Mouse (Mus musculus): ENCODE data around the gene Smurf1. TPM values are rescaled to one million over a fixed set of nuclear protein-coding genes. Genes with fewer than 3 reads are reported as not detected.

Gene Smurf1
- polyA plus RNA-seq, 1 experiment from 2014 or later, result 16.6 TPM

DNA sequence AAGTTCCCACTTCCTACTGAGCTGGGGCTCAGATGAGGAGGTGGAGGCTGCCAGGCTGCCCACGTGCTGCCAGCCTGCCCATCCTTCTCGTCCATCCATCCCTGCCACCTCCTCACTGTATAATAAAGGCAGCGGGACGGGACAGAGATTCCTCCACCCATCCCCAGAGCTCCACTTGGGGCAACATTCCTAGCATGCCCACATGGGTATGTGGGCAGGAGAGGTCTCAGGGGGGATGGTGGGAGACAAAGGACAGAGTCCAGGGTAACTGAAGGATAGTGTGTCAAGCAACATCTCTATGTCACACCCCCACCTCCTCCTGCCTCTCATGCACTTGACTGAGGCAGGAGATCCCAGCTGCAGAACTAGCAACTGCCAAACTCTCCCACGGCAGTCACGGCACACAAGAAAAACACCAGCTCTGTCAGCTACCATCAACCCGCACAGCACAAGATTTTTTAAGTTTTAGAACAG lies 51.2 kb downstream of the Smurf1 start:
- 89% methylated on average over 7 of the region's 7 CpGs for WGBS (ENCODE audit: missing documents)
- H3K79me2 ChIP-seq (ENCODE audit: inconsistent target), result peaks cover 18% of the 10 kb centered on the region; the same call in 1 of the 2 replicates
- H3K36me3 ChIP-seq (ENCODE audit: inconsistent target), result no peaks in the 10 kb centered on the region
- no peak overlapping the region for H3K27ac ChIP-seq
- no peak overlapping the region for H3K4me3 ChIP-seq (ENCODE audit: inconsistent target)

DNA sequence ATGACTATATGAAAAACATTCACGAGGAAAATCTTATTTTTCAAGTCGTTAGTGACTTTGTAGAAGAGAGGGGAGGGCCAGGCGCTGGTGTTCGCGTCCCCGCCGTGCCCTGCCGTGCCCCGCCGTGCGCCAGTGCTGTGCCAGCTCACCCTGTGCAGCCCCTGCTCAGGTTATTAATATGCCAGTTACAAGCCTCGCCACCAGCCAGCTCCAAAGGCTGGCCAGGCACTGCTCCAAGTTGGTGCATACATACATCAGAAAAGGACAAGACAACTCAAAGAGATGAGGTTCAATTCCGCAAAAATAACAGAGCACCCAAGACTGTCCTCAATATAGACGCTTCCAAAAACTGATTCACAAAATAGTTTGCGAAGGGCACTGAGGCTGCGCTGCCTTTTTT lies 51.7 kb downstream of the Smurf1 start:
- H3K4me3 ChIP-seq (ENCODE audit: inconsistent target), result no peak overlapping the region
- H3K36me3 ChIP-seq (ENCODE audit: inconsistent target), result no peaks in the 10 kb centered on the region
- WGBS (ENCODE audit: missing documents), result 94% methylated on average over 16 of the region's 16 CpGs
- peaks cover 18% of the 10 kb centered on the region; the same call in 1 of the 2 replicates for H3K79me2 ChIP-seq (ENCODE audit: inconsistent target)
- H3K27ac ChIP-seq, result no peak overlapping the region

DNA sequence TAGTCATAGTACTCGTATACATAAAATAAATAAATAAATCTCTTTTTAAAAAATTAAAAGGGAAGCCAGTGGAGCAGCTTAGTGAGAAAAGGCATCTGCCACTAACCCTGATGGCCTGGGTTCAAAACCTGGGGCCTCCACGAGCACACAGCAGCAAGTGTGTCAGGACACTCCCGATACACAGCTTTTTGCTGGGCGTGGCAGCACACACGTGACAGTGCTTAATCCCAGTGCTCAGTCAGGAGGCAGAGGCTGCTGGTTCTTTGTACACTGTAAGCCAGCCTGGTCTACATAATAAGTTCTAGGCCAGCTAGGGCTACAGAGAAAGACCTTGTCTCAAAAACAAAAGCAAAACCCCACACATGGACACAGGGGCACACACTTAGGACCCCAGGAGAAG lies 52.3 kb downstream of the Smurf1 start:
- 99% methylated on average over 5 of the region's 5 CpGs for WGBS (ENCODE audit: missing documents)
- Histone ChIP-seq H3K4me3 (ENCODE audit: inconsistent target) (no peak overlapping the region), H3K79me2 (ENCODE audit: inconsistent target) (peaks cover 18% of the 10 kb centered on the region; the same call in 1 of the 2 replicates), H3K36me3 (ENCODE audit: inconsistent target) (no peaks in the 10 kb centered on the region), H3K27ac (no peak overlapping the region)

DNA sequence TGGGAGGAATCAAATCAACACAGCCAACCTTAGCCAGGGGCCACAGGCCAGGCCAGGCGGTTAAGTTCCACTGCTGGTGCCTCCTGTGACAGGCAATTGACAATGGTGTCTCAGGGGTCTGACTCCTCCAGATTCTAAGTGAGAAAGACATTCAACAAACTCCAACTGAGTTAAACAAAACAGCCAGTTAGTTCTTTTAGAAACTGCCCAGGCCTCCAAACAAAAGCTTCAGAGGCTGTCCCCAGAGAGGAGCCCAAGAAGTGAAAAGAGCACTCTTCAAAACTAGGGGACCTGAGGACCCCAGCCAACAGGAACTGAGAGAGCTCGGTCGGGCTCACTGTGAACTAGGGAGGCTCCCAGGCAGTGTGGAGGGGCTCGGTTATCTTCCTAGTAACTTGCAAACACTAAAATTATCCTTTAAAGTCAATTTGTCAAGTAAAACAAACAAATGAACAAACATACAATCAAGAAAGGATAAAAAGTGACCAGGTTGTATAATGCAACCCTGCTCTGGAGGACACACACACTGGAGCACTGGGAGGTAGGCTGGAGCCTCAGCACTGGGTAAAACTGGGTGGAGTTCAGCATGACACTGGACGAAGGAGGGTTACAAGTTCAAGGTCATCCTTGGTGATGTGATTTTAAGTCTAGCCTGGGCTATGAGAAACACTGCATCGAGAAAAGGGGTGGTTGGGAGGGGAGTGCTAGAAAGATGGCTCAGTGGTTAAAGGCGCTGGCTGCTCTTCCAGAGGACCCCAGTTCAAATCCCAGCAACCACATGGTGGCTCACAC lies 52.9 kb downstream of the Smurf1 start:
- Histone ChIP-seq H3K79me2 (ENCODE audit: inconsistent target) (peaks cover 15% of the 10 kb centered on the region; the same call in 1 of the 2 replicates), H3K27ac (no peak overlapping the region), H3K4me3 (ENCODE audit: inconsistent target) (no peak overlapping the region), H3K36me3 (ENCODE audit: inconsistent target) (no peaks in the 10 kb centered on the region)
- 91% methylated on average over 7 of the region's 7 CpGs for WGBS (ENCODE audit: missing documents)

DNA sequence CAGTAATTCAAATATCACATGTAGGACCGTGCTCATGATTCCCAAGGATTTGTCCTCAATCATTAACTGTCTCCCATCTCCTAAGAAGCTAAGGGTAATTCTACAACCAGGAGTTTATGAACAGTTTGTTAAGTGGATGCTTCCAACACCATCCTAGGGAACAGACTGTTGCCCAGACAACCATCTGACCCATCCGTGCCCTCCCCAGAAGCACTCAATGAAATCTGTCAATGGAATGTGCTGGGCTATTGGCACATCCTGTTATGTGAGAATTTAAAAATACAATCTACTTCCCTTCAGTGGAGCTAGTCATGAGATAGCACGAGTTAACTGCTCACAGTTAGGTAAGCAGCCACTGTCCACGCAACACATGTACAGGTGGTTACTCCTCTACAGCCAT lies 56.1 kb downstream of the Smurf1 start:
- Histone ChIP-seq H3K36me3 (ENCODE audit: inconsistent target) (no peaks in the 10 kb centered on the region), H3K79me2 (ENCODE audit: inconsistent target) (peaks cover 12% of the 10 kb centered on the region; the same call in 1 of the 2 replicates), H3K4me3 (ENCODE audit: inconsistent target) (no peak overlapping the region), H3K27ac (no peak overlapping the region)
- WGBS (ENCODE audit: missing documents), result 91% methylated on average over 4 of the region's 4 CpGs

DNA sequence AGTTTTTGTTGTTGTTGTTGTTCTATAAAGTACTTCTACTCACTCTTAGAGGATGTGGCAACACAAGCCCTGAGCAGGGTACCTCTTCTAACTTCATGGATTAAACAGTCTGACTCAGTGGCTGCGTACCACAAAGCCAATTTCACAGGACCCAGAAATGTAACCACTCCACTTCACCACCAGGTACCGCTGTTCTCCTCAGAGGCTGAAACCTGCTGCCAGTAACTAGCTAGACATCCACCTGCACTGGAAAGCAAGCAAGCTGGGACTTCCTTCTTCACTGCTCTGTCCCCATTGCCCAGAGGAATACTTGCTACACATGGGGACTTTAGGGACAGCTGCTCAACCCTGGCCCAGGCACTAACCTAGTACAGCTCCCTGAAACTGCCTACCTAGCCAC lies 58.1 kb downstream of the Smurf1 start:
- Histone ChIP-seq H3K27ac (no peak overlapping the region), H3K79me2 (ENCODE audit: inconsistent target) (peaks cover 8% of the 10 kb centered on the region; the same call in 1 of the 2 replicates), H3K36me3 (ENCODE audit: inconsistent target) (no peaks in the 10 kb centered on the region), H3K4me3 (ENCODE audit: inconsistent target) (no peak overlapping the region)
- WGBS (ENCODE audit: missing documents), result 92% methylated on average over 2 of the region's 2 CpGs

DNA sequence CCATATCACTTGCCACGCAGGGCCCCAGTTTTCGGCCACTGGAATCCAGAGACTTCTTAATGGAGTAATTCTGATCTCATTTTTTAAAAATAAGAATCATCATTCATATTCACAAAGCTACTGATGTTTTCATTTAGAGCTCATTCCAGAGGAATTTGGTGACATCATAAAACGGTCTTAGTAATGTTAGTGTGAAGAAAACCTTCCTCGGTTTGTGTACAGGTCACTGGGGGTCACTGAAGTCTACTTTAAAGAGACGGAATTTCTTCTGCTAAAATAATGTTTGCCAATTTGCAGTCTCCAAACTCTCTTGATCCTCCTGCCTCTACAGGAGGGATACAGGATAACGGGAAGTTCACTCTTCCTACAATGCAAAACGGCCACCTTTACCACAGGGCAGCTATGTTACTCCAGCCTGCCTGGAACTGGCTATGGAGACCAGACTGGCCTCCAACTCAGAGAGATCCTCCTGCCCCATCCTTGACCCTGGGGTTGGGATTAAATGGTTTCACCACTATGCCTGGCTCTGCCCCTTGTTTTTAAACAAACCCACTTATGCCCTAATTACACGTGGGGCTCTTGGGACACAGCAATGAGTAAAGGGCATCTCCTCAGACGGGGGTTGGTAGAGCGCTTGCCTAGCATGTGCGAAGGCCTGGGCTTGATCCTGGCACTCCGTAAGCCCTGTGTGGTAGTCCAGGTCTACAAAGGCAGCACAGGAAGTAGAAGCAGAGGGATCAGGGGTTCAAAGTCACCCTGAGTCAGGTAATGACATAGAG lies 61.1 kb downstream of the Smurf1 start:
- Histone ChIP-seq H3K4me3 (ENCODE audit: inconsistent target) (no peak overlapping the region), H3K27ac (no peak overlapping the region), H3K79me2 (ENCODE audit: inconsistent target) (peaks cover 6% of the 10 kb centered on the region; the same call in 1 of the 2 replicates), H3K36me3 (ENCODE audit: inconsistent target) (peaks cover 15% of the 10 kb centered on the region; the same call in 1 of the 2 replicates)
- WGBS (ENCODE audit: missing documents), result 93% methylated on average over 12 of the region's 12 CpGs

DNA sequence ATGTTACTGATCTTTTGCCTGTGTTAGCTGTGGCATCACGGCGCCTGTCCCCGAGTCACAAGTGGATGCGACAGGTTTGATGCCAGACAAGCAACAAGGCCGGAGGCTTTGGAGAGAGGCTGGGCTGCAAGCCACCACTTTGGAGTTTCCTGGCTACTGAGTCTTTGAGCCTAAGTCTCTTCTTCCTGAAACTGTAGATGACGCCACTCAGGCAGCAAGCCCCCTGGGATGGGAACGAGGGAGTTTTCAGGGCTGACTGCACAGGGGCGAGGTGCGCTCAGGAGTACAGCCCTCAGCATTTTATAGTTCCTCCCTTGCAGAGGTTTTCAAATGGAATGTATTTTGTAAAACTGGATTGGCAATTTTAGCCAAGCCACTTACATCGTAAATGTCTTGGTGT lies 63.9 kb downstream of the Smurf1 start:
- peaks cover 6% of the 10 kb centered on the region; the same call in 1 of the 2 replicates for H3K79me2 ChIP-seq (ENCODE audit: inconsistent target)
- WGBS (ENCODE audit: missing documents), result 99% methylated on average over 10 of the region's 10 CpGs
- H3K27ac ChIP-seq, result no peak overlapping the region
- H3K36me3 ChIP-seq (ENCODE audit: inconsistent target), result peaks cover 21% of the 10 kb centered on the region
- no peak overlapping the region for H3K4me3 ChIP-seq (ENCODE audit: inconsistent target)

DNA sequence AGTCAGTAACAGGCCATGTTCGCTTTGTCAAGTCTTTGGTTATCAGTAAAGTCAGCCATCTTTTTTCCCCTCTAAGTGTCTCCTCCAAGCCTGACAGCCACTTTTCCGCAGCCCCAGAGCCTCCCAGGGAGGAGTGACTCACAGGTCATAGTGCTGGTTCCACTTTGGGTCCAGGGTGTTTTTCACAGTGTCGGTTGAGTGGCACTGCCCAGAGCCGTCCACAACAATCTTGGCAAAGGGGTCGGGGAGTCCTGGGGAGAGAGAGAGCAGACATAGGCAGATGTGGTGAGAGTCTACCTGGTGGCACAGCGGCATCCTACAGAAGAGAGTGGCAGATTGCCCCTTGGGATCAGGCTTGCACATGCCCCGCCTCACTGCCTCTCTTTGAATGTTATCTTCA lies 64.6 kb downstream of the Smurf1 start:
- Histone ChIP-seq H3K79me2 (ENCODE audit: inconsistent target) (peaks cover 1% of the 10 kb centered on the region; the same call in 1 of the 2 replicates), H3K4me3 (ENCODE audit: inconsistent target) (no peak overlapping the region), H3K36me3 (ENCODE audit: inconsistent target) (peaks cover 21% of the 10 kb centered on the region), H3K27ac (no peak overlapping the region)
- WGBS (ENCODE audit: missing documents), result 98% methylated on average over 7 of the region's 7 CpGs

DNA sequence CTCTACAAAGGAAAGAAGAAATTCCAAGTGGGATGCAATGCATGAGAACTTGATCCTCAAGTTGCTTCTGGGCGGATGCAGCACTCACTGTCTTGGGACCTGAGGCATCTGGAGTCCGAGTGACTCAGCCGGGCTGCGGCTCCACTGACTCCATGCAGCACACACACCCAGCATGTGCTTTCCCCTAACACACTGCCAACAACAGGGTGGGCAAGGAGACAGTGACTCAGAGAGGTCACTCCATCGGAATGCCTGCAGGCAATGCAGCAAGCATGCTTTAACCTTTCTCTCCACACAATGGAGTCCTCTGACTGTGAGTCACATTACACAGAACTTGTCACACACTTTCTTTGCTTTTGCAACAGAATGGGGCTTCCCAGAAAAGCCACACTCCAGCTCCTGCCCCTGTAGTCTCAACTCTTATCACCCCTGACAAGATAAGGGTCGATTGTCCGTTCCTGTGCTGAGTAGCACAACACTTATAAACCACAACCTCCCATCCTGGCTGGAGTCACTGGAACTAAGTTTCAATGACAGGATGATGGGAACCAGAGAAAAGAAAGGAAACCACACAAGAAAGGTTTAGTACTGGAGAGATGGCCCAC lies 67.1 kb downstream of the Smurf1 start:
- 86% methylated on average over 7 of the region's 7 CpGs for WGBS (ENCODE audit: missing documents)
- Histone ChIP-seq H3K79me2 (ENCODE audit: inconsistent target) (no peaks in the 10 kb centered on the region), H3K27ac (no peak overlapping the region), H3K4me3 (ENCODE audit: inconsistent target) (no peak overlapping the region), H3K36me3 (ENCODE audit: inconsistent target) (peaks cover 33% of the 10 kb centered on the region)

DNA sequence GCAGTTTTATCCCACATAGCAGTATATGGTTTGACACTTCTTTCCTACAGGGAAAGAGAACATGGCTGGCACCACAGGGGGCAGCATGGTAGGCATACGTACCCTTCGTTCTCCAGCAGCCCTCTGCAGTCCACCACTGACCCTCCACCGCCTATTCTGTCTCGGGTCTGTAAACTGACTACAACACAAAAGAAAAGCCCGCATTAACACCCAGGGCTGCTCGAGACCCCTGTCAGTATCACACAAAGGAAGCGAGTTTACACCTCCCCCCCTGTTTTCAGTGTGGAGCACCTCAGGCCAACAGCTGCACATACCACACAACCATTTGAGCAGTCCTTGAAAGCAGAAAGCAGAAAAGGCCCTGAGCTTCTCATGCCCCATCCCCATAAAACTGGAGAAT lies 67.8 kb downstream of the Smurf1 start:
- no peak overlapping the region for H3K27ac ChIP-seq
- WGBS (ENCODE audit: missing documents), result 88% methylated on average over 7 of the region's 7 CpGs
- H3K79me2 ChIP-seq (ENCODE audit: inconsistent target), result no peaks in the 10 kb centered on the region
- H3K36me3 ChIP-seq (ENCODE audit: inconsistent target), result peaks cover 37% of the 10 kb centered on the region
- H3K4me3 ChIP-seq (ENCODE audit: inconsistent target), result no peak overlapping the region

DNA sequence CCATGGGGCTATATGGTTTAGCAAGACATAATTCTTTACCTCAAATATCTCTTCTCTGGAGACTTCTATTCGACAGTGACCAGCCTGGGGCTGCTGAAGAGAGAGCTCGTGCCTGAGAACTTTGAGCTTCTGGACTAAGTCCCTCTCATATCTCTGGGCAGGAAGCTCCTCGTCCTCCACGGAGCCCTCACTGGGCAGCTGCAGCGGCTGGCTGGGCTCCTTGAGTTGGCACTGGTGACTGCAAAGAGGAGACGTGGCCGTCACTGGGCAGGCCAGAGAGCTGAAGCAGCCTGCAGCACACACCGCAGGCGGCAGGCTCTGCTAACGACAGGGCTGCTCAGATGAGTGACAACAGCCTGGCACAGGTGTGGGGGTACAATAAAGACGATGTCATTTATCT lies 74.4 kb downstream of the Smurf1 start:
- Histone ChIP-seq H3K79me2 (ENCODE audit: inconsistent target) (no peaks in the 10 kb centered on the region), H3K27ac (no peak overlapping the region), H3K4me3 (ENCODE audit: inconsistent target) (no peak overlapping the region), H3K36me3 (ENCODE audit: inconsistent target) (peaks cover 45% of the 10 kb centered on the region; the same call in 1 of the 2 replicates)
- 88% methylated on average over 11 of the region's 11 CpGs for WGBS (ENCODE audit: missing documents)

DNA sequence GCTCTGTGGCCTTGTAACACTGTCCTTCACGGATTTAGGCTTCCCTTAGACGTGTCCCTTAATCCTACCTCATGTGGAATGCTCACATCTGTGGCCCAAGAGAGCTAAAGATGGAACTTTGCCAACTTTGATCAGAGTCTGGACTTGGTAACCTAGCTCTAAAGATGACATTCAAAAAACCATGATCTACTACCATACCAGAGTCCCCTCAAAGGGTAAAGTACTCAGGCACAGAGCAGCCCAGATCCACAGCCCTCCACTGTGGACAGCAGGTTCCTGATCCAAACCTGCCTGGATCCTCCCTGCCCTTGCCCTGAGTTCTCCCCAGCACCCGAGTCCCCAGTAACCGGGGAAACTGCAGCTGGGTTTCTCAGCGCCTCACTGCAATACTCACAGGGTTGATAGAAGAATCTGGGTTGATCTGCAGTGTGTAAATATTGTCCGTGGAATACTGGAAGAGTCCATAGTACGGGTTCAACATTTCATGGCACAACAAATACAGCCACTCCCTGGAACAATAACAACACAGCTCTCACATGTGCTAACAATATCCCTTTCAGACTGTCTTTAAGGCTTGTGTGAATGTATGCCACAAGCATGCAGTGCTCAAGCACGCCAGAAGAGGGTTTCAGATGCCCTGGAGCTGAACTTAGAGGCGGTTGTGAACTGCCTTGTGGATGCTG lies 79.5 kb downstream of the Smurf1 start:
- Histone ChIP-seq H3K79me2 (ENCODE audit: inconsistent target) (no peaks in the 10 kb centered on the region), H3K27ac (no peak overlapping the region), H3K4me3 (ENCODE audit: inconsistent target) (no peak overlapping the region), H3K36me3 (ENCODE audit: inconsistent target) (peaks cover 67% of the 10 kb centered on the region; the same call in 1 of the 2 replicates)
- WGBS (ENCODE audit: missing documents), result 92% methylated on average over 9 of the region's 9 CpGs

DNA sequence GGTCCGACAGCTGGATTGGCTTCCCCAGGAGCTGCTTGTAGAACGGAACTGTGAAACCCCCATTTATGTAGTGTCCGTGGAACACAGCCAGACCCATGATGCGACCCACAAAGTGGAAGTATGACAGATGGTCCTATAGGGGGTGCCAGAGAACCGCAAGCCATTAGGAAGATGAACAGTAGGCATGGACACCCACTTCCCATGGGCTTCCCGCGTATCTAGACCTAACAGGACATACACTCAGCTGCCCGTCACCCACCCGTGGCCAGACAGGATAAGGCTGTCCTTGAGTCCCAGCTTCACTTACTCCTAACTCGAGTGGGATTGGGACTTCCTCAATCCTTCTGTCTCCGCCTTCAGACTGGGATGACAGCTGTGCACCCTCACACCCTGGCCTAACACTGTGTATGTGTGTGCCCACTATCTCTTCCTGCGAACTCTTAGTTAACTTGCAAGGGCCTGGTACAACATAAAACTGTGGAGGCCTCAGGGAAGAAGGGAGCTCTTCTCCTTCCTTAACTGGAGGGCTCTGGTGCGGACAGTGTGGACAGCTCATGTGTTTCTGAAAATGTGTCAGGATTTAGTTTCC lies 80.9 kb downstream of the Smurf1 start:
- no peaks in the 10 kb centered on the region for H3K79me2 ChIP-seq (ENCODE audit: inconsistent target)
- H3K4me3 ChIP-seq (ENCODE audit: inconsistent target), result no peak overlapping the region
- 92% methylated on average over 13 of the region's 13 CpGs for WGBS (ENCODE audit: missing documents)
- H3K27ac ChIP-seq, result no peak overlapping the region
- H3K36me3 ChIP-seq (ENCODE audit: inconsistent target), result peaks cover 74% of the 10 kb centered on the region; the same call in 1 of the 2 replicates
